Mouse (Mus musculus) erythroblast, embryonic 14.5 days (primary cell): ENCODE measurements around the gene Hist1h2be. TPM values are rescaled to one million over a fixed set of nuclear protein-coding genes. Genes with fewer than 3 reads are reported as not detected.
"Not testable (repeated sequence)": the region's sequence is repeated elsewhere in the genome, so short reads cannot be mapped to it uniquely, and the experiment has no call there.

ENCODE experiments used
- H3K27me3 ChIP-seq: 2 replicates; pipeline ENCODE4 v1.6.1; 2012; ENCODE audit warnings: inconsistent platforms; ENCODE audit not compliant: control insufficient read depth
- H3K36me3 ChIP-seq: 2 replicates; pipeline ENCODE4 v1.6.1; 2012; ENCODE audit warnings: mild to moderate bottlenecking, inconsistent platforms; ENCODE audit not compliant: control insufficient read depth
- H3K4me1 ChIP-seq: 2 replicates; pipeline ENCODE4 v1.6.1; 2012; ENCODE audit warnings: inconsistent platforms; ENCODE audit not compliant: control insufficient read depth
- H3K4me3 ChIP-seq: replicated peaks from 2 replicates; pipeline ENCODE3; 2012; ENCODE audit warnings: moderate library complexity, mild to moderate bottlenecking, inconsistent platforms
- H3K9me3 ChIP-seq: 2 replicates; pipeline ENCODE4 v1.6.1; 2012; ENCODE audit warnings: low read length, inconsistent platforms, mixed read lengths; ENCODE audit not compliant: control insufficient read depth
- GATA1 ChIP-seq: IDR thresholded peaks from 2 replicates; pipeline ENCODE4 v1.6.1; 2012; ENCODE audit warnings: low read length, inconsistent platforms, mixed read lengths
- TAL1 ChIP-seq: IDR thresholded peaks from 3 replicates; pipeline ENCODE4 v1.6.1; 2012; ENCODE audit warnings: low read length, inconsistent platforms, mixed read lengths
- polyA plus RNA-seq: library from polyadenylated mRNA; stranded (reverse); fragments of >175 nt; gene quantifications from 2 replicates; pipeline ENCODE4 v1.2.3, GENCODE M21; 2012

Hist1h2be gene
- polyA plus RNA-seq, 1 experiment: 0.67 TPM

GRCm38 (mm10) chr13:23564482-23564881, 56.4 kb downstream of the Hist1h2be start:
- H3K4me1 ChIP-seq: peaks cover 55% of the 10 kb centered on the region
- TF ChIP-seq GATA1 (no peak), TAL1 (no peak)
- no peaks in the 10 kb centered on the region for H3K9me3 ChIP-seq
- no peaks in the 10 kb centered on the region for H3K36me3 ChIP-seq
- H3K27me3 ChIP-seq: no peaks in the 10 kb centered on the region
- H3K4me3 ChIP-seq: no peak overlapping the region

- Histone ChIP-seq H3K4me3 (peak overlapping the region; percentile 60), H3K27me3 (no peaks in the 10 kb centered on the region), H3K9me3 (no peaks in the 10 kb centered on the region), H3K4me1 (peaks cover 57% of the 10 kb centered on the region), H3K36me3 (no peaks in the 10 kb centered on the region)
- TF ChIP-seq GATA1 (no peak), TAL1 (no peak)
These were observed 58.0 kb downstream of the Hist1h2be start for GRCm38 (mm10) chr13:23562699-23563462.

GRCm38 (mm10) chr13:23561883-23562659, 58.9 kb downstream of the Hist1h2be start, which contains the start of gene Hist1h3e:
Gene Hist1h3e (minus strand): TSS chr13:23562369.
- H3K36me3 ChIP-seq, H3K9me3 ChIP-seq, H3K27me3 ChIP-seq: not testable (repeated sequence)
- Histone ChIP-seq H3K4me1 (peaks cover 54% of the 10 kb centered on the region), H3K4me3 (peak within 1 kb of the TSS; percentile 60)

GRCm38 (mm10) chr13:23561531-23561882, 59.4 kb downstream of the Hist1h2be start:
- not testable (repeated sequence) for H3K9me3 ChIP-seq, H3K27me3 ChIP-seq, H3K36me3 ChIP-seq
- H3K4me1 ChIP-seq: peaks cover 54% of the 10 kb centered on the region
- H3K4me3 ChIP-seq: peak overlapping the region; percentile 53

GRCm38 (mm10) chr13:23560699-23561098, 60.2 kb downstream of the Hist1h2be start:
- not testable (repeated sequence) for H3K36me3 ChIP-seq, H3K9me3 ChIP-seq, H3K27me3 ChIP-seq
- peaks cover 51% of the 10 kb centered on the region for H3K4me1 ChIP-seq
- H3K4me3 ChIP-seq: peak overlapping the region; percentile 56

GRCm38 (mm10) chr13:23556906-23557305, 64.0 kb downstream of the Hist1h2be start:
- Histone ChIP-seq H3K4me3 (peak overlapping the region; percentile 80), H3K36me3 (no peaks in the 10 kb centered on the region; the same call in 1 of the 2 replicates), H3K4me1 (peaks cover 56% of the 10 kb centered on the region), H3K27me3 (no peaks in the 10 kb centered on the region), H3K9me3 (no peaks in the 10 kb centered on the region)
- TF ChIP-seq GATA1 (no peak), TAL1 (no peak)

- Histone ChIP-seq H3K27me3 (no peaks in the 10 kb centered on the region), H3K4me1 (peaks cover 65% of the 10 kb centered on the region), H3K36me3 (no peaks in the 10 kb centered on the region; the same call in 1 of the 2 replicates), H3K4me3 (peak overlapping the region; percentile 80), H3K9me3 (no peaks in the 10 kb centered on the region)
- TF ChIP-seq GATA1 (no peak), TAL1 (no peak)
These were observed 65.0 kb downstream of the Hist1h2be start for GRCm38 (mm10) chr13:23555839-23556416.

- Histone ChIP-seq H3K9me3 (no peaks in the 10 kb centered on the region), H3K4me1 (peaks cover 68% of the 10 kb centered on the region), H3K27me3 (no peaks in the 10 kb centered on the region), H3K36me3 (no peaks in the 10 kb centered on the region; the same call in 1 of the 2 replicates), H3K4me3 (peak overlapping the region; percentile 80)
- TF ChIP-seq GATA1 (no peak), TAL1 (no peak)
These were observed 65.7 kb downstream of the Hist1h2be start for GRCm38 (mm10) chr13:23554925-23555838.

GRCm38 (mm10) chr13:23554393-23554792, 66.5 kb downstream of the Hist1h2be start:
- H3K4me3 ChIP-seq: peak overlapping the region; percentile 80
- no peaks in the 10 kb centered on the region for H3K9me3 ChIP-seq
- no peaks in the 10 kb centered on the region; the same call in 1 of the 2 replicates for H3K36me3 ChIP-seq
- no peak for TF ChIP-seq GATA1
- no peak for TF ChIP-seq TAL1
- peaks cover 76% of the 10 kb centered on the region for H3K4me1 ChIP-seq
- no peaks in the 10 kb centered on the region for H3K27me3 ChIP-seq
